Mouse (Mus musculus) megakaryocyte, embryonic 14.5 days (primary cell): Measurements from ENCODE around the gene Oxld1.

ENCODE experiments used
- FLI1 ChIP-seq: IDR thresholded peaks from 2 replicates; pipeline ENCODE4 v1.6.1; 2012; ENCODE audit warnings: low read length, inconsistent platforms, mixed read lengths
- GATA1 ChIP-seq: IDR thresholded peaks from 3 replicates; pipeline ENCODE4 v1.6.1; 2012; ENCODE audit warnings: mixed read lengths, low read length, inconsistent platforms, borderline replicate concordance

- TF ChIP-seq GATA1 (no peak), FLI1 (no peak; the same call in 1 of the 2 replicates)
Measured at GRCm38 (mm10) chr11:120457772-120458751, at the start of gene Oxld1, which contains the start of gene Ccdc137.
